Mouse (Mus musculus) liver, embryonic 15.5 days (tissue): ENCODE results near the gene Pkig. TPM values are rescaled to one million over a fixed set of nuclear protein-coding genes. Genes with fewer than 3 reads are reported as not detected.
"Not testable (repeated sequence)": the region's sequence is repeated elsewhere in the genome, so short reads cannot be mapped to it uniquely, and the experiment has no call there.

Experiments used
- ATAC-seq: fragments of 200-750 bp; cut with Nextera tagmentation; 2 replicates; pipeline ENCODE4 v1.8.0; 2017; ENCODE audit warnings: moderate number of reproducible peaks, mild to moderate bottlenecking, moderate library complexity; ENCODE audit not compliant: insufficient read depth
- H3K27ac ChIP-seq: fragments of 300-500 bp; sonication (generic); replicated peaks from 2 replicates; pipeline ENCODE4 v1.5.1; 2015; ENCODE audit warnings: mild to moderate bottlenecking, inconsistent platforms
- H3K27me3 ChIP-seq: fragments of 300-500 bp; sonication (generic); 2 replicates; pipeline ENCODE4 v1.6.1; 2015; ENCODE audit warnings: mild to moderate bottlenecking, inconsistent platforms
- H3K36me3 ChIP-seq: fragments of 300-500 bp; sonication (generic); replicated peaks from 2 replicates; pipeline ENCODE4 v1.6.1; 2015; ENCODE audit warnings: moderate library complexity, mild to moderate bottlenecking, inconsistent platforms
- H3K4me1 ChIP-seq: fragments of 300-500 bp; sonication (generic); replicated peaks from 2 replicates; pipeline ENCODE4 v1.6.1; 2015; ENCODE audit warnings: inconsistent platforms
- H3K4me2 ChIP-seq: fragments of 300-500 bp; sonication (generic); 2 replicates; pipeline ENCODE4 v1.6.1; 2015; ENCODE audit warnings: moderate library complexity, mild to moderate bottlenecking, inconsistent platforms
- H3K4me3 ChIP-seq: fragments of 300-500 bp; sonication (generic); replicated peaks from 2 replicates; pipeline ENCODE4 v1.5.1; 2015; ENCODE audit warnings: mild to moderate bottlenecking, inconsistent platforms
- H3K9ac ChIP-seq: fragments of 300-500 bp; sonication (generic); 2 replicates; pipeline ENCODE4 v1.6.1; 2015; ENCODE audit warnings: moderate library complexity, mild to moderate bottlenecking, inconsistent platforms
- H3K9me3 ChIP-seq: fragments of 300-500 bp; sonication (generic); replicated peaks from 2 replicates; pipeline ENCODE4 v1.6.1; 2016; ENCODE audit warnings: inconsistent platforms
- WGBS: fragments of 180-500 bp; shearing (Covaris S2); methylation state at CpG from one replicate; pipeline ENCODE4 v1.1.7; 2015; ENCODE audit warnings: mixed read lengths; ENCODE audit not compliant: insufficient replicate concordance; 5-methylcytosine and 5-hydroxymethylcytosine counted together
- polyA plus RNA-seq: library from polyadenylated mRNA; unstranded; fragments of >200 nt; fragmentation: Nextera tagmentation; extraction: Ambion mirVana; gene quantifications from 2 replicates; pipeline ENCODE4 v1.2.1, GENCODE M21; 2015

Gene Pkig
- polyA plus RNA-seq, 1 experiment from 2014 or later: 95.5 TPM

DNA sequence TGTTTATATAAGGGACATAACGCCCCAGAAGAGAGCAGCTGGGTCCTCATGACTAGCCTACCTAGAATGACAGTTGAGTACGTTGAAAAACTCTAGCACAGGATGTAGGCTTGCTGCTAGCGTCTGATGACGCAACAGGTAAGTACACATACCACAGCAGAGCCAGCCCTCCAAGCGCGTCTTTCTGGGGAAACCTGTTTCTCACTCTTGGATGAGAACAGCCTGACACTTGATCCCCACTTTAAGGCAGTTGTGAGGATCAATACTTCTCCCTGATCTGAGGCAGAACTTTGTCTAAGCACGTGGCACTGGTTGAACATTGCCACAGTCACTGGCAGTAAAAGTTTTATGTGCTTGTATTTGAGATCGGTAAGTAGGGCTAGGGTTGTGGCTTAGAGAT lies 37.7 kb upstream of the Pkig start:
- Histone ChIP-seq H3K27me3 (no peaks in the 10 kb centered on the region), H3K36me3 (peaks cover 99% of the 10 kb centered on the region), H3K9ac (no peak overlapping the region), H3K4me3 (no peak overlapping the region), H3K4me1 (peaks cover 18% of the 10 kb centered on the region; the same call in 1 of the 2 replicates), H3K4me2 (no peak overlapping the region), H3K9me3 (no peaks in the 10 kb centered on the region), H3K27ac (0 out of 2 replicates have a peak overlapping the region, but pooled peaks have one; percentile 3)
- WGBS: 75% methylated on average over 8 of the region's 8 CpGs
- peak; percentile 17; the same call in 1 of the 2 replicates for ATAC-seq

DNA sequence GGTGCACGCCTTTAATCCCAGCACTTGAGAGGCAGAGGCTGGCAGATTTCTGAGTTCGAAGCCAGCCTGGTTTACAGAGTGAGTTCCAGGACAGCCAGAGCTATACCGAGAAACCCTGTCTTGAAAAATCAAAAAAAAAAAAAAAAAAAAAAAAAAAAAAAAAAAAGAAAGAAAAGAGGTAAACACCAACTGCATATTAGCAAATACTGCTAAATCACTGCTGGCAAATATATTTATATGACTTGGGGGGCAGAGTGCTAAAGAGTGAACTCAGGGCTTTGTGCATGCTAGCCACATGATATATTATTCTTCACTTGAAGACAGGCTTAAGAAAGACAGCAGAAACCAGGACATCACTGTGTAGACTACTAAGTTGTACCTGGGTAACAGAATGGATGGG lies 36.8 kb upstream of the Pkig start:
- peaks cover 99% of the 10 kb centered on the region for H3K36me3 ChIP-seq
- not testable (repeated sequence) for H3K4me2 ChIP-seq

DNA sequence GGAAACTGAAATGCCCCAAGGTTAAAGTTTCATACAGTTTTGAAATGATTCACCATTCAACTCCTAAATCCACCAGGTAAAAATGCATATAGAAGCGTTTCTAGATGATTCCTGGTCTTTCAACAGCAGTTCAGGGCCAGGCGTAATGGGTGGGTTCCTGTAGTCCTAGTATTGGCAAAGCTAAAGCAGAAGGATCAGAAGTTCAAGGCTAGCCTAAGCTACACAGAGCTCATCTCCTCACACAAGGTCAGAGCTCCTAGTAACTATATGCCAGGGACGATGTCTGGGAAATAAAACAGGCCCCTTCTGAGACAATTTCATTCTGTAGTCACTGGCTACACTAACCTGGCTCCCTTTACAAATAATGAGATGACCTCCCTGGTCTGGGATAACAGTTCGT lies 27.0 kb upstream of the Pkig start:
- Histone ChIP-seq H3K9ac (no peak overlapping the region), H3K4me2 (no peak overlapping the region), H3K4me3 (no peak overlapping the region), H3K9me3 (no peaks in the 10 kb centered on the region), H3K4me1 (peaks cover 13% of the 10 kb centered on the region), H3K27ac (no peak overlapping the region; the same call in 1 of the 2 replicates), H3K27me3 (no peaks in the 10 kb centered on the region), H3K36me3 (peaks cover 100% of the 10 kb centered on the region)
- 91% methylated on average over 4 of the region's 4 CpGs for WGBS
- no peak for ATAC-seq

More for the DNA sequence above, 36.8 kb upstream of the Pkig start:
- not testable (repeated sequence) for H3K4me3 ChIP-seq, H3K27me3 ChIP-seq, ATAC-seq, H3K9ac ChIP-seq, H3K9me3 ChIP-seq, H3K27ac ChIP-seq
- H3K4me1 ChIP-seq: peaks cover 18% of the 10 kb centered on the region; the same call in 1 of the 2 replicates
- WGBS: 89% methylated on average over 3 of the region's 3 CpGs

DNA sequence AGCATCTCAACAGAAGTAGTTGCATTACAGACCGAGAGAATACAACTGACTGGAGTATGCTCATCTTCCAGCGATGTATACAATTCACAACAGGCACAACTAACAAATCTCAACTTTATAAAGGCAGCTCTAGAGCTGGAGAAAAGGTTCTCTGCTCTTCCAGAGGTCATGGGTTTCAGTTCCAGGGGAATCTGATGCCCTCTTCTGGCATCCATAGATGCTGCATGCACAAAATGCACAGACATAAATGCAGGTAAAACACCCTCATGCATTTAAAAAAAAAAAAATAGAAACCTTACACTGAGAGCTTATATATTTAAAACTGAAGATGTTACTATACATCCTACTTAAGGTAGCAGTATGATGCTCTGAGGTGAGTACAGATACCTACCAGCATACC lies 26.5 kb upstream of the Pkig start:
- Histone ChIP-seq H3K4me1 (peaks cover 16% of the 10 kb centered on the region), H3K9me3 (no peaks in the 10 kb centered on the region), H3K27ac (no peak overlapping the region), H3K4me2 (no peak overlapping the region), H3K36me3 (peaks cover 100% of the 10 kb centered on the region), H3K27me3 (no peaks in the 10 kb centered on the region), H3K9ac (no peak overlapping the region), H3K4me3 (no peak overlapping the region)
- 90% methylated on average over 2 of the region's 2 CpGs for WGBS
- no peak for ATAC-seq

DNA sequence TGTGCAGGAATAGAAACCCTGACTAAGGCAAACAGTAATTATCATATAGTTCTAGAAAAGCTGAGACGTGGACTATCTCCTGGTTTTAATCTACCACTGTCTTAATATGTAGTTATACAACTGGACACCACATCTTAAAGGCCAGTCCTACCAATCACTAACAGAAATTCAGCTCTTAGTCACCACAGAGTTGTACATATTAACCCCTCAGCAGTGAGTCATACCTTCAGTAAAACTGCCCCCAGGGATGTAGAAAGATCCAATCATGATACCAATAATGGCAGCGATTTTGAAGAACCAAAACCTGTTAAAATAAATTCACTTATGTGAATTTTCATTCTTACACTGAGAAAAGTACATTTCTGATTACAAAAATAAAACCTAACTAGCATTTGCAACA lies 24.0 kb upstream of the Pkig start:
- Histone ChIP-seq H3K27me3 (no peaks in the 10 kb centered on the region), H3K4me3 (no peak overlapping the region), H3K4me2 (no peak overlapping the region), H3K36me3 (peaks cover 100% of the 10 kb centered on the region), H3K4me1 (peaks cover 39% of the 10 kb centered on the region), H3K9ac (no peak overlapping the region), H3K9me3 (no peaks in the 10 kb centered on the region), H3K27ac (no peak overlapping the region)
- 82% methylated on average over 2 of the region's 2 CpGs for WGBS
- no peak for ATAC-seq

DNA sequence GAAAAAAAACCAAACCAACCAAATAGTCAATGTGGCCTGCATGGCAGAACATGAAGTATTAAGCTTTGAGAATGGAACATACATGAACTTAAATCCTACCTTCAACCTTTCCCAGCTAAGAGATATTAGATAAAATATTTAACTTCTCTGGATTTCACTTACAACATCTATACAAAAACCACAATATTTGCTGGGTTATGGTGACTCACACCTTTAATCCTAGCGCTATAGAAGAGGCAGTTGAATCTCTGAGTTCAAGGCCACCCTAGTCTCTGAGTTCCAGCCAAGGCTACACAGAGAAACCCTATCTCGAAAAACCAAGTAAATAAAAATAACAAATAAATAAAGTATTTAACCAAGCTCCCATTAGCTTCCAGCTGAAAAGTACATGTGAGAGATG lies 22.1 kb upstream of the Pkig start:
- H3K27ac ChIP-seq: no peak overlapping the region

DNA sequence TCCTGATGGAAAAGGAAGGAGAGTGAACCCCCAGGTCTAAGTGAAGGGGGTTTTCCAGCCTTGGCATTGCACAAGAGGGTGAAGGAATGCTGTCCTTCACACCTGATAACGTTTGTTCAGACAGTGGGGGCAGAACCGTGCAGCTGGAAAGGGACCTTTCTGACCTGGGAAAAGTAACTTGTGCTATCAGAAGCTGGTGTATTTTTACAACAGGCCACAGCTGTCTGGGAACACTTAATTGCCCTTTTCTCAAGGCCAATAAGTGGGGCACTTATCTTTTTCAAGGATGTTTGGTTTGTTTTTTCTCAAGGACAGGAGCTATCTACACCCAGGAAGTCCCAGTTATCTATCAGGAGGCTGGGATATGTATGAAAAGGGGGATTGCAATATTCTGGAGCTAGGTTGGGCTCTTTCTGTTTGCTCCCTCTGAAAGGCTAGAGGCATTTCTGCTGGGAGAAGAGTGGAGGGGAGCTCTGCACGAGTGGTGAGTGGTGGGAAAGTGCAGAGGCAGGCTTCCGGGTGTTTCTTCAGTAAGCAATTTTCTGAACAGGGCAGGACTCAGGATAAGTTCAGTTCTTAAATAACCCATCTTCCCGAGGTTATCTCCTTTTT lies 20.4 kb upstream of the Pkig start:
- WGBS: 35% methylated on average over 5 of the region's 5 CpGs
- H3K27me3 ChIP-seq: no peaks in the 10 kb centered on the region
- H3K9ac ChIP-seq: no peak overlapping the region
- no peak for ATAC-seq
- H3K36me3 ChIP-seq: peaks cover 94% of the 10 kb centered on the region
- peak overlapping the region; percentile 12; the same call in 1 of the 2 replicates for H3K27ac ChIP-seq
- H3K4me2 ChIP-seq: peak overlapping the region; percentile 35
- H3K4me3 ChIP-seq: 0 out of 2 replicates have a peak overlapping the region, but pooled peaks have one; percentile 2
- no peaks in the 10 kb centered on the region for H3K9me3 ChIP-seq
- peaks cover 70% of the 10 kb centered on the region for H3K4me1 ChIP-seq

More for the DNA sequence above, 22.1 kb upstream of the Pkig start:
- H3K9me3 ChIP-seq: no peaks in the 10 kb centered on the region
- no peaks in the 10 kb centered on the region for H3K27me3 ChIP-seq
- H3K9ac ChIP-seq: no peak overlapping the region
- peaks cover 100% of the 10 kb centered on the region for H3K36me3 ChIP-seq
- peaks cover 56% of the 10 kb centered on the region for H3K4me1 ChIP-seq
- H3K4me3 ChIP-seq: no peak overlapping the region
- H3K4me2 ChIP-seq: no peak overlapping the region
- 85% methylated on average over 2 of the region's 2 CpGs for whole genome bisulfite sequencing
- ATAC-seq: no peak

DNA sequence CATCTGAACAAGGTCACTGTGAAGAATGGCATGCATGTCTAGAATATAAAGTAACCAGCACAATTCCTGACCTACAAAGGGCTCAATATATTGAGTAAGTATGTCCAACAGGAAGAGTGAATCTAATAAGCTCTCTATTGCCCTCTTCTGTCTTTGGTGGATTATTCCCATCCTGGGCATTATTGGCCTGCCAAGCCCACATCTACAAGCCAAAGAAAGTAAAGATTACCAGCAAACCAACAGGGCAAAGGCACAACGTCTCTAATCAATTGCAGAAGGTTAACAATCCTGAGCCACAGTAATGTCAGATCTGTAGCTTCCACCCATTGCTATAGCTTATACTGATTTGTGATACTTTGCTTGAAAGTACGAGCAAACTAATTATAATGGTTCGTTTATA lies 17.7 kb upstream of the Pkig start:
- H3K27ac ChIP-seq: peak overlapping the region; percentile 100
- no peak overlapping the region for H3K9ac ChIP-seq
- peaks cover 67% of the 10 kb centered on the region for H3K36me3 ChIP-seq
- no peaks in the 10 kb centered on the region for H3K9me3 ChIP-seq
- no peaks in the 10 kb centered on the region for H3K27me3 ChIP-seq
- H3K4me1 ChIP-seq: peaks cover 64% of the 10 kb centered on the region
- WGBS: 61% methylated on average over 3 of the region's 3 CpGs
- H3K4me3 ChIP-seq: peak overlapping the region; percentile 88
- peak overlapping the region; percentile 79 for H3K4me2 ChIP-seq
- ATAC-seq: no peak

DNA sequence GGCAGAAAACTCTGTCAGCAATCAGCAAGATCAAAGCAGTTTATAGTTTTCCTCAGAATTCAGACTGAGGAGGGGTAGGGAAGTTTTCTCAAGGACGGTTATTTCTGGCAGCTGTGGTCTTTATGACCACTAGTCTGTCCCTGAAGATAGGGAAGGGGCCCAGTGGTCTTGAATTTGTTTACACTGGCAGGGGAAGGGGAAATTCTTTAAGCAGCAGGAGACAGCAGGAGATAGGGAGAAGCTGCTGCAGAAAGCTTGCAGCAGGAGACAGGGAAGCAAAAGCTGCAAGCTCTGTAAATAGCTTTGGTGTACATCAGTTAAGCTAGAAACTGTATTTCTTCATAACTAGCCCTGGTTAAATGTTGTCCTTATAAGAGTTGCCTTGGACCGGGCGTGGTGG lies 16.5 kb upstream of the Pkig start:
- no peak for ATAC-seq
- peak overlapping the region; percentile 55 for H3K9ac ChIP-seq
- H3K4me1 ChIP-seq: peaks cover 67% of the 10 kb centered on the region
- H3K9me3 ChIP-seq: no peaks in the 10 kb centered on the region
- peaks cover 55% of the 10 kb centered on the region for H3K36me3 ChIP-seq
- 15% methylated on average over 3 of the region's 3 CpGs for WGBS
- no peaks in the 10 kb centered on the region for H3K27me3 ChIP-seq
- peak overlapping the region; percentile 88 for H3K4me3 ChIP-seq
- H3K27ac ChIP-seq: peak overlapping the region; percentile 100
- peak overlapping the region; percentile 79 for H3K4me2 ChIP-seq

DNA sequence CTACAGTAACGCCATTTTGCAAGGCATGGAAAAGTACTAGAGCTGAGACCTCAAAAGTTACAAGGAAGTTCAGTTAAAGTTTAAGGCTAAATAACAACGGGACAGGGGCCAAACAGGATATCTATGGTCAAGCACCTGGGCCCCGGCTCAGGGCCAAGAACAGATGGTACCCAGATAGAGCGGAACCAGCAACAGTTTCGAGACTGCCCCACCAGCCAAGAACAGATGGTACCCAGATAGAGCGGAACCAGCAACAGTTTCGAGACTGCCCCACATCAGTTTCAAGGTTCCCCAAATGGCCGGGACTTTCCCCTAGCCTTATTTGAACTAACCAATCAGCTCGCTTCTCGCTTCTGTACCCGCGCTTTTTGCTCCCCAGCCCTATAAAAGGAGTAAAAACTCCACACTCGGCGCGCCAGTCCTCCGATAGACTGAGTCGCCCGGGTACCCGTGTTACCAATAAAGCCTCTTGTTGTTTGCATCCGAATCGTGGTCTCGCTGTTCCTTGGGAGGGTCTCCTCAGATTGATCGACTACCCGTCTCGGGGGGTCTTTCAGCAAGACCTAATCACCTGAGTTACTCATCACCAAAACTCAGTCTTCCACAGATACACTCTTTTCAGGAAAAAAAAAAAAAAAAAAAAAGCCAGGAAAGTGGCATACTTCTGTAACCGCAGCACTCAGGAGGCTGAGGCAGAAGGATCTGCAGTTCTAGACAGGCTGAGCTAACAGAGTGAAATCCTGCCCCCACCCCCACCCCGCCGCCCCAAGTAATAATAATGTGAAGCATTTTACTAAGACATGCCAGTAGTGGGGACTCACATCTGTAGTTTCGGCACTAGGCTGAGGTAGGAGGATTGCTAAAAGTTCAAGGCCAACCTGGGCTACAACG lies 15.3 kb upstream of the Pkig start:
- peaks cover 43% of the 10 kb centered on the region for H3K36me3 ChIP-seq
- WGBS: 18% methylated on average over 30 of the region's 30 CpGs
- peaks cover 57% of the 10 kb centered on the region for H3K4me1 ChIP-seq
- peak overlapping the region; percentile 88 for H3K4me3 ChIP-seq
- no peaks in the 10 kb centered on the region for H3K27me3 ChIP-seq
- H3K9ac ChIP-seq: peak overlapping the region; percentile 98
- peak; percentile 73 for ATAC-seq
- no peaks in the 10 kb centered on the region for H3K9me3 ChIP-seq
- peak overlapping the region; percentile 79 for H3K4me2 ChIP-seq
- H3K27ac ChIP-seq: peak overlapping the region; percentile 100

DNA sequence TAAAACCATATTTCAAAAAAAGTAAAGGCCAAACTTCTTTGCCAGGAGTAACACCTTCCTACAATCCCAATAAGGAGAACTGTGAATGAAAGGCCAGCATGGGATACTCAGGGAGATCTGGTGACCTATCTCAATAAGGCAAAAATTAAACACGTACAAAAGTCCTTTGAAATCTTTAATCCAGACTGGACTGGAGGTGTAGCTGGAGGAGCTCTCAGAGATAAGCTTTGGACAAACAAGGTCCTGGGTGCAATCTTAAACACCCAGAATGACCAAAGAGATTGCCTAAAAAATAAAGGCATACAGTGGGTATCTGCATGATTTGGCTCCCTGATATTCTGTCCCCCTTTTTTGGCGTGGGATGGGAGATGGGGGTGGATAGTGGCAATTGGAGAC lies 14.6 kb upstream of the Pkig start:
- H3K27ac ChIP-seq: peak overlapping the region; percentile 100
- H3K4me2 ChIP-seq: peak overlapping the region; percentile 79
- peak overlapping the region; percentile 98 for H3K9ac ChIP-seq
- H3K4me1 ChIP-seq: peaks cover 51% of the 10 kb centered on the region
- H3K9me3 ChIP-seq: no peaks in the 10 kb centered on the region
- H3K27me3 ChIP-seq: no peaks in the 10 kb centered on the region
- WGBS: 15% methylated on average over 2 of the region's 2 CpGs
- ATAC-seq: no peak
- peak overlapping the region; percentile 88 for H3K4me3 ChIP-seq
- peaks cover 36% of the 10 kb centered on the region for H3K36me3 ChIP-seq
